Mouse (Mus musculus) stomach, embryonic 16.5 days (tissue): ENCODE measurements around the gene Tmem43. TPM values are rescaled to one million over a fixed set of nuclear protein-coding genes. Genes with fewer than 3 reads are reported as not detected.
A peak's percentile ranks its signal among the peaks of the same experiment; 100 is the strongest.

Experiments
- ATAC-seq: fragments of 200-750 bp; cut with Nextera tagmentation; 2 replicates; pipeline ENCODE4 v1.8.0; 2017; ENCODE audit warnings: moderate number of reproducible peaks, moderate TSS enrichment; ENCODE audit not compliant: insufficient read depth, low FRiP score
- H3K27ac ChIP-seq: fragments of 300-500 bp; sonication (generic); 2 replicates; pipeline ENCODE4 v1.5.1; 2014; ENCODE audit warnings: low read length
- H3K27me3 ChIP-seq: fragments of 300-500 bp; sonication (generic); 2 replicates; pipeline ENCODE4 v1.6.1; 2014; ENCODE audit warnings: low read length, control low read depth, mixed read lengths; ENCODE audit not compliant: control insufficient read depth, insufficient read depth
- H3K36me3 ChIP-seq: fragments of 300-500 bp; sonication (generic); 2 replicates; pipeline ENCODE4 v1.6.1; 2014; ENCODE audit warnings: low read length; ENCODE audit not compliant: control insufficient read depth, insufficient read depth
- H3K4me1 ChIP-seq: fragments of 300-500 bp; sonication (generic); 2 replicates; pipeline ENCODE4 v1.6.1; 2014; ENCODE audit warnings: low read length, control low read depth, mixed read lengths; ENCODE audit not compliant: control insufficient read depth, insufficient read depth
- H3K4me2 ChIP-seq: fragments of 300-500 bp; sonication (generic); 2 replicates; pipeline ENCODE4 v1.6.1; 2014; ENCODE audit warnings: low read depth, low read length, mixed read lengths
- H3K4me3 ChIP-seq: fragments of 300-500 bp; sonication (generic); replicated peaks from 2 replicates; pipeline ENCODE4 v1.5.1; 2014; ENCODE audit warnings: mild to moderate bottlenecking, low read length
- H3K9ac ChIP-seq: fragments of 300-500 bp; sonication (generic); 2 replicates; pipeline ENCODE4 v1.6.1; 2014; ENCODE audit warnings: low read length
- H3K9me3 ChIP-seq: fragments of 300-500 bp; sonication (generic); replicated peaks from 2 replicates; pipeline ENCODE4 v1.6.1; 2016; ENCODE audit warnings: low read length, control low read depth; ENCODE audit not compliant: control insufficient read depth
- WGBS: fragments of 180-500 bp; shearing (Covaris S2); extraction: QIAGEN DNeasy Blood & Tissue Kit; methylation state at CpG from one replicate; pipeline ENCODE4 v1.1.7; 2014; 5-methylcytosine and 5-hydroxymethylcytosine counted together
- polyA plus RNA-seq: library from polyadenylated mRNA; unstranded; fragments of >200 nt; fragmentation: Nextera tagmentation; extraction: Ambion mirVana; gene quantifications from 2 replicates; pipeline ENCODE4 v1.2.1, GENCODE M21; 2015

Gene Tmem43
- polyA plus RNA-seq, 1 experiment from 2014 or later: 56.8 TPM

- Histone ChIP-seq H3K4me2 (no peak overlapping the region), H3K9me3 (no peaks in the 10 kb centered on the region), H3K27me3 (no peaks in the 10 kb centered on the region), H3K4me1 (no peaks in the 10 kb centered on the region), H3K4me3 (no peak overlapping the region), H3K27ac (no peak overlapping the region), H3K36me3 (peaks cover 20% of the 10 kb centered on the region), H3K9ac (no peak overlapping the region)
- ATAC-seq: no peak
- WGBS: 88% methylated on average over 3 of the region's 3 CpGs
Measured at GRCm38 (mm10) chr6:91508041-91508440, 34.5 kb downstream of the Tmem43 start.

- Histone ChIP-seq H3K4me1 (peaks cover 2% of the 10 kb centered on the region; the same call in 1 of the 2 replicates), H3K27me3 (no peaks in the 10 kb centered on the region), H3K4me3 (no peak overlapping the region), H3K9me3 (no peaks in the 10 kb centered on the region), H3K9ac (no peak overlapping the region), H3K36me3 (peaks cover 8% of the 10 kb centered on the region), H3K4me2 (no peak overlapping the region), H3K27ac (no peak overlapping the region)
- 43% methylated on average over 7 of the region's 7 CpGs for WGBS
- no peak for ATAC-seq
Measured at GRCm38 (mm10) chr6:91509326-91509725, 35.8 kb downstream of the Tmem43 start.

GRCm38 (mm10) chr6:91510211-91510610 lies 36.7 kb downstream of the Tmem43 start:
- Histone ChIP-seq H3K4me1 (peaks cover 7% of the 10 kb centered on the region; the same call in 1 of the 2 replicates), H3K9me3 (no peaks in the 10 kb centered on the region), H3K4me3 (no peak overlapping the region), H3K36me3 (peaks cover 5% of the 10 kb centered on the region; the same call in 1 of the 2 replicates), H3K27ac (no peak overlapping the region), H3K27me3 (no peaks in the 10 kb centered on the region), H3K9ac (no peak overlapping the region), H3K4me2 (no peak overlapping the region)
- no peak for ATAC-seq
- 82% methylated on average over 10 of the region's 10 CpGs for WGBS

GRCm38 (mm10) chr6:91514135-91514534 lies 40.6 kb downstream of the Tmem43 start:
- no peak for ATAC-seq
- Histone ChIP-seq H3K9ac (peak overlapping the region; percentile 2; the same call in 1 of the 2 replicates), H3K27me3 (no peaks in the 10 kb centered on the region), H3K36me3 (no peaks in the 10 kb centered on the region; the same call in 1 of the 2 replicates), H3K9me3 (no peaks in the 10 kb centered on the region), H3K4me2 (peak overlapping the region; percentile 63), H3K27ac (no peak overlapping the region), H3K4me3 (no peak overlapping the region), H3K4me1 (peaks cover 17% of the 10 kb centered on the region)

- no peaks in the 10 kb centered on the region for H3K9me3 ChIP-seq
- ATAC-seq: no peak
- peak overlapping the region; percentile 94 for H3K9ac ChIP-seq
- 24% methylated on average over 10 of the region's 10 CpGs for WGBS
- H3K4me3 ChIP-seq: peak overlapping the region; percentile 90
- no peak overlapping the region for H3K27ac ChIP-seq
- H3K4me1 ChIP-seq: peaks cover 17% of the 10 kb centered on the region
- H3K36me3 ChIP-seq: peaks cover 5% of the 10 kb centered on the region; the same call in 1 of the 2 replicates
- H3K27me3 ChIP-seq: no peaks in the 10 kb centered on the region
- peak overlapping the region; percentile 63 for H3K4me2 ChIP-seq
Measured at GRCm38 (mm10) chr6:91514737-91515362, 41.3 kb downstream of the Tmem43 start.

GRCm38 (mm10) chr6:91515545-91516449 lies 42.3 kb downstream of the Tmem43 start, which contains the start of the genes Xpc and Lsm3:
TSS of gene Xpc (minus strand) at chr6:91515888.
TSS of gene Lsm3 (plus strand) at chr6:91515928.
- under 1% methylated on average over 80 of the region's 80 CpGs for WGBS
- peak within 1 kb of the TSS; percentile 94 for H3K9ac ChIP-seq
- no peaks in the 10 kb centered on the region for H3K9me3 ChIP-seq
- peaks cover 17% of the 10 kb centered on the region for H3K4me1 ChIP-seq
- H3K36me3 ChIP-seq: peaks cover 11% of the 10 kb centered on the region; the same call in 1 of the 2 replicates
- no peaks in the 10 kb centered on the region for H3K27me3 ChIP-seq
- ATAC-seq: peak; percentile 98
- peak within 1 kb of the TSS; percentile 51 for H3K27ac ChIP-seq
- peak within 1 kb of the TSS; percentile 74 for H3K4me2 ChIP-seq
- H3K4me3 ChIP-seq: peak within 1 kb of the TSS; percentile 90

- peaks cover 16% of the 10 kb centered on the region for H3K36me3 ChIP-seq
- 88% methylated on average over 7 of the region's 7 CpGs for WGBS
Measured at GRCm38 (mm10) chr6:91518454-91519020, 45.0 kb downstream of the Tmem43 start.

GRCm38 (mm10) chr6:91522816-91523215 lies 49.3 kb downstream of the Tmem43 start:
- H3K36me3 ChIP-seq: peaks cover 16% of the 10 kb centered on the region
- H3K4me1 ChIP-seq: no peaks in the 10 kb centered on the region
- no peak for ATAC-seq
- 93% methylated on average over 5 of the region's 5 CpGs for WGBS
- no peaks in the 10 kb centered on the region for H3K9me3 ChIP-seq
- H3K27ac ChIP-seq: no peak overlapping the region
- no peak overlapping the region for H3K4me2 ChIP-seq
- H3K4me3 ChIP-seq: no peak overlapping the region
- H3K27me3 ChIP-seq: no peaks in the 10 kb centered on the region
- H3K9ac ChIP-seq: no peak overlapping the region

More at GRCm38 (mm10) chr6:91518454-91519020, 45.0 kb downstream of the Tmem43 start:
- H3K9ac ChIP-seq: no peak overlapping the region
- no peak for ATAC-seq
- no peak overlapping the region for H3K4me2 ChIP-seq
- H3K4me1 ChIP-seq: peaks cover 17% of the 10 kb centered on the region
- no peaks in the 10 kb centered on the region for H3K9me3 ChIP-seq
- H3K27ac ChIP-seq: no peak overlapping the region
- no peak overlapping the region for H3K4me3 ChIP-seq
- H3K27me3 ChIP-seq: no peaks in the 10 kb centered on the region
